Mouse (Mus musculus): ENCODE data around the gene Olfr140.
A peak's percentile ranks its signal among the peaks of the same experiment; 100 is the strongest.

The Olfr140 gene

DNA sequence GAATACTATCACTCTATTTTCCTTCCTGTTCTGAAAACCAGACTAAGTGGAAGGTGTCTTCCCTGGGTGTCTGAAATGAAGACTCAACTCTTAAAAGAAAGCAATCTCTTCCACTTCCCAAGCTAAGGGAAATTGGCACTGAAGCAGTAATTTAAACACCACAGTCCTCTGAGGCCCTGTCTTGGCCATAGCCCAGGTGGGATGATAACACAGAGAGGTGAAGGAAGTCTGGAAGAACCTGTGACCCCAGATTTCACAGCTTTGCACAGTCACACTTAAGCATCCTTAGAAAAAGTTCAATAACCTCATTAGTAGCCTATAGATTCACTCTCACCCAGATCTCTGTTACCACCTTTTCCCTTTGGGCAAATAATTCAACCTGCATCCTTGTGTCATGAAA is at the start of gene Olfr140:
Olfr140 (minus strand) TSS at position 101 of the 400 bp plus-strand sequence.
- ATAC-seq (ENCODE audit: low TSS enrichment): no peak

DNA sequence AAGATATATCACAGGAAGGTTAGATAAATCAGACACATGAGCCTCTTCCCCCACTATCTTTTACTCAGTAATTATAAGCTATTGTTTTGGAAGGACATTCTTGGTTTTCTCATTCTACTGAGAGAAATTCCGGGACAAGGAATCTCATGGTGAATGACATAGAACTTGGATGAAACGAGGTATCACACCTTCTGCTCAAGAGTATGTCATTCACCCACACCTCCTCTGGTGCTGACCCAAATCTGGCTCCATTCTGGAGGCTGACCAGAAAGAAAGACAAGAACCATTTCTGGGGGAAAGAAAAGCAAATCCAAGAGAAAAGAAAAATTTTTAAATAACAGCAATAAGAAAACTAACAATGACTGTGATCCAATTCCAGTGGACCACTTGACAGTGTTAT is 6.7 kb upstream of the Olfr140 start:
- ATAC-seq (ENCODE audit: low TSS enrichment): peak; percentile 88

DNA sequence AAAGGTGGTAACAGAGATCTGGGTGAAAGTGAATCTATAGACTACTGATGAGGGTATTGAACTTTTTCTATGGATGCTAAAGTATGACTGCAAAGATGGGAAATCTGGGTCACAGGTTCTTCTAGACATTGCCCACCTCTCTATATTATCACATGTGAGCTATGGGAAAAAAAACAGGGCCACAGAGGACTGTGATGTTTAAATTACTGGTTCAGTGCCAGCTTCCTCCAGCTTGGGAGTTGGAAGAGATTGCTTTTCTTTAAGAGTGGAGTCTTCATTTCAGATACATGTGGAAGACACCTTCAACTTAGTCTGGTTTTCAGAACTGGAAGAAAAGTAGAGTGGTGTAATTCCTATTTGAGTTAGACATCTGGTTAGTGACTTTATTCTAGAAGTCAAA is 28.4 kb downstream of the Olfr140 start, which contains the start of gene Olfr1265:
Olfr1265 (plus strand) TSS at position 301 of the 400 bp plus-strand sequence.
- ATAC-seq (ENCODE audit: low TSS enrichment): no peak

DNA sequence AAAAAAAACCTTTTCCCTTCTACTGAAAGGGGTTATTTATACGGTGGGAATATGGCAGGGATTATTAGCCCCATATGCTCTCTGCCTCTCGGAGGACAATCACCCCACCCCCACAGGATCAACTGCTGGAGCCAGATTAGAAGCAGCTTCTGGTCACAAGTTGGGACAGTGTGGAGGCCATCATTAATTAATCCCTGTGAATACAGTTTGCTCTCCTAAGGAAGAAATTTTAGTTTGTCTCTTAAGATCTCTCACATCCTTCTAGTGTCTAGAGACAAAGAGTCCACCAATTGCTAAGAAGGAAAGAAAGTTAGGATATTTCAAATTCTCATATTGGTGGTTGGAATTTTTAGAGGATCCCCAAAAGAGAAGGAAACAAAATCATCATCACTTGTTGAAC is 37.9 kb downstream of the Olfr140 start, which contains the start of gene Olfr1264:
Olfr1264 (minus strand) TSS at position 101 of the 400 bp plus-strand sequence.
- no peak for ATAC-seq (ENCODE audit: low TSS enrichment)

DNA sequence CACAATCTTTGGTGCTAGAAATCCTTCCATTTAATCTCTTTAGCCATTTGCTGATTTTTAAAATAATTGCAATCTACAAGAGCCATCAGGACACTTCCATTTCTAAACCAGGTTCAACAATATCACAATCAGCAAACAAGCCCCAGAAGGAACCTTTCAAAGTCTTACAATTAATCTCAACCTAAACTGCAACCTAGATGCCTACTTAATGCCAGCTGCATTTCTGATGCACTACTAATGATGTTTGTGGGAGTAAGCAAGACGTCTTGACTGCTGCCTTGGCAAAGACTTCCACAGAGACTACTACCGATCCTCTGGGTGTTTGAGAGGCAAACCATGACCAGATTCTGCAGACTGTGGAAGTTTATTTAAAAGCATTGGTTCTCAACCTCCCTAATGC is 51.6 kb downstream of the Olfr140 start, which contains the start of gene Olfr1263:
Olfr1263 (plus strand) TSS at position 301 of the 400 bp plus-strand sequence.
- no peak for ATAC-seq (ENCODE audit: low TSS enrichment)

DNA sequence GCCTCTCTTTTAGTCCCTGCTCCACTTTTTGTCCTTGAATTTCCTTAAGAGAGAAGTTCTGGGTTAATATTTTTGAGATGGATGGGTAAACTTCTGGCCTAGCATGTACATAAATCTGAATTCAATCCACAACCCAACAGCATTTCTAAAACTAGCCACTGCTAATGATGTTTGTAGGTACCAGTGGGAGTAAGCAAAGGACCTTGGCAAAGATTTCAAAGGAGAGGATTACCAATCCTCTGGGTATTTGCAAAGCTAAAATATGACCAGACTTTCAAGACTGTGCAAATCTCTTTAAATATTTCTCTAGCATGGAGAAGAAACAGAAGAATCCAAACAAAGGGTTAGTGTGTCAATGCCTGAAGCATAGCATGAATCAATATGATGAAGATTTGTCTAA is 63.5 kb downstream of the Olfr140 start, which contains the start of gene Olfr1262:
Olfr1262 (plus strand) TSS at position 301 of the 400 bp plus-strand sequence.
- ATAC-seq (ENCODE audit: low TSS enrichment): no peak
